Mouse (Mus musculus): ENCODE measurements around the gene Abat.

Gene Abat

GRCm38 (mm10) chr16:8513236-8513906 lies at the start of gene Abat:
Gene Abat, plus strand, starts transcription at chr16:8513429.
- no peak for DNase-seq (ENCODE audit: extremely low read depth, low read depth, low spot score)

GRCm38 (mm10) chr16:8470132-8470531 lies 43.1 kb upstream of the Abat start:
- DNase-seq (ENCODE audit: extremely low read depth, low read depth, low spot score), result no peak

GRCm38 (mm10) chr16:8470603-8471481 lies 42.4 kb upstream of the Abat start, which contains the start of gene Mettl22:
Gene Mettl22, plus strand, starts transcription at chr16:8470788.
- peak; percentile 13 for DNase-seq (ENCODE audit: extremely low read depth, low read depth, low spot score)

GRCm38 (mm10) chr16:8487396-8488005 lies 25.7 kb upstream of the Abat start:
- DNase-seq (ENCODE audit: extremely low read depth, low read depth, low spot score), result no peak

- DNase-seq (ENCODE audit: extremely low read depth, low read depth, low spot score), result no peak
Observed at GRCm38 (mm10) chr16:8489340-8489739, 23.9 kb upstream of the Abat start.

- DNase-seq (ENCODE audit: extremely low read depth, low read depth, low spot score), result no peak
Observed at GRCm38 (mm10) chr16:8491743-8492490, 21.3 kb upstream of the Abat start.

- no peak for DNase-seq (ENCODE audit: extremely low read depth, low read depth, low spot score)
Observed at GRCm38 (mm10) chr16:8494268-8494667, 19.0 kb upstream of the Abat start.

- DNase-seq (ENCODE audit: extremely low read depth, low read depth, low spot score), result no peak
Observed at GRCm38 (mm10) chr16:8496967-8497366, 16.3 kb upstream of the Abat start.

GRCm38 (mm10) chr16:8504271-8504670 lies 9.0 kb upstream of the Abat start:
- no peak for DNase-seq (ENCODE audit: extremely low read depth, low read depth, low spot score)

GRCm38 (mm10) chr16:8509894-8510293 lies 3.3 kb upstream of the Abat start:
- DNase-seq (ENCODE audit: extremely low read depth, low read depth, low spot score), result no peak

- DNase-seq (ENCODE audit: extremely low read depth, low read depth, low spot score), result no peak
Observed at GRCm38 (mm10) chr16:8512830-8513229, 399 bp upstream of the Abat start.

- DNase-seq (ENCODE audit: extremely low read depth, low read depth, low spot score), result no peak
Observed at GRCm38 (mm10) chr16:8514180-8514579, 951 bp downstream of the Abat start.

- DNase-seq (ENCODE audit: extremely low read depth, low read depth, low spot score), result no peak
Observed at GRCm38 (mm10) chr16:8520525-8520924, 7.3 kb downstream of the Abat start.

- DNase-seq (ENCODE audit: extremely low read depth, low read depth, low spot score), result no peak
Observed at GRCm38 (mm10) chr16:8521322-8521721, 8.1 kb downstream of the Abat start.

GRCm38 (mm10) chr16:8523480-8524144 lies 10.4 kb downstream of the Abat start:
- DNase-seq (ENCODE audit: extremely low read depth, low read depth, low spot score), result no peak

GRCm38 (mm10) chr16:8524163-8524847 lies 11.1 kb downstream of the Abat start:
- DNase-seq (ENCODE audit: extremely low read depth, low read depth, low spot score), result no peak

- DNase-seq (ENCODE audit: extremely low read depth, low read depth, low spot score), result no peak
Observed at GRCm38 (mm10) chr16:8525293-8525692, 12.1 kb downstream of the Abat start.

GRCm38 (mm10) chr16:8525877-8526276 lies 12.6 kb downstream of the Abat start:
- no peak for DNase-seq (ENCODE audit: extremely low read depth, low read depth, low spot score)

- DNase-seq (ENCODE audit: extremely low read depth, low read depth, low spot score), result no peak
Observed at GRCm38 (mm10) chr16:8529389-8529788, 16.2 kb downstream of the Abat start.

- no peak for DNase-seq (ENCODE audit: extremely low read depth, low read depth, low spot score)
Observed at GRCm38 (mm10) chr16:8530018-8530417, 16.8 kb downstream of the Abat start.
